Mouse (Mus musculus) neutrophil, adult 5-6 weeks (primary cell): ENCODE results near the gene Galk2. TPM values are rescaled to one million over a fixed set of nuclear protein-coding genes. Genes with fewer than 3 reads are reported as not detected.

Experiments
- total RNA-seq: library from RNA; stranded (forward); fragments of 200-1000 nt; gene quantifications from 2 replicates; pipeline ENCODE4 v1.2.3, GENCODE M21; 2017

Galk2 gene
- total RNA-seq, 1 experiment from 2014 or later: 28.9 TPM

Other genes starting within 250 kb of the Galk2 start
- gene Cep152, start 234.0 kb upstream of the Galk2 start, total RNA-seq: 15.9 and 16.0 TPM in 2 replicates
- 66.5 and 74.0 TPM in 2 replicates for gene Eid1, start 186.0 kb upstream of the Galk2 start, total RNA-seq
- gene Shc4, start 135.0 kb upstream of the Galk2 start, total RNA-seq: 0.25 and 0.35 TPM in 2 replicates
- gene Secisbp2l, start 76.2 kb upstream of the Galk2 start, total RNA-seq: 55.6 and 63.4 TPM in 2 replicates
- gene Cops2, start within 50 bp of the Galk2 start, total RNA-seq: 67.0 and 71.1 TPM in 2 replicates
- gene Fgf7, start 175.5 kb downstream of the Galk2 start, total RNA-seq: 0.25 TPM in 1 of 2 replicates, not detected in the other